Mouse (Mus musculus) cortical plate, adult 2 months (tissue): ENCODE results near the gene Vmn1r158.
"Not testable (repeated sequence)": the region's sequence is repeated elsewhere in the genome, so short reads cannot be mapped to it uniquely, and the experiment has no call there.

Experiments
- CTCF ChIP-seq: fragments of 200-500 bp; IDR thresholded peaks from 2 replicates; pipeline ENCODE4 v1.5.1; 2011; ENCODE audit warnings: mild to moderate bottlenecking, control low read depth, low read length; ENCODE audit not compliant: insufficient read depth; ENCODE audit errors: extremely low read depth
- POLR2A ChIP-seq: fragments of 200-500 bp; IDR thresholded peaks from 2 replicates; pipeline ENCODE4 v1.6.1; 2011; ENCODE audit warnings: mild to moderate bottlenecking, low read length, control low read depth; ENCODE audit not compliant: insufficient read depth; ENCODE audit errors: extremely low read depth

GRCm38 (mm10) chr7:22761397-22761796 lies 29.2 kb downstream of the Vmn1r158 start, which contains the start of gene Vmn1r157:
- not testable (repeated sequence) for TF ChIP-seq CTCF, POLR2A
